Mouse (Mus musculus) heart, postnatal 0 days (tissue): ENCODE measurements around the gene Zfp318.

Experiments used
- CTCF ChIP-seq: IDR thresholded peaks from 2 replicates; pipeline ENCODE4 v1.5.1; 2016; ENCODE audit warnings: antibody characterized with exemption, control low read depth, low read depth
- EP300 ChIP-seq: IDR thresholded peaks from 2 replicates; pipeline ENCODE4 v1.6.1; 2016; ENCODE audit warnings: antibody characterized with exemption, low read depth

DNA sequence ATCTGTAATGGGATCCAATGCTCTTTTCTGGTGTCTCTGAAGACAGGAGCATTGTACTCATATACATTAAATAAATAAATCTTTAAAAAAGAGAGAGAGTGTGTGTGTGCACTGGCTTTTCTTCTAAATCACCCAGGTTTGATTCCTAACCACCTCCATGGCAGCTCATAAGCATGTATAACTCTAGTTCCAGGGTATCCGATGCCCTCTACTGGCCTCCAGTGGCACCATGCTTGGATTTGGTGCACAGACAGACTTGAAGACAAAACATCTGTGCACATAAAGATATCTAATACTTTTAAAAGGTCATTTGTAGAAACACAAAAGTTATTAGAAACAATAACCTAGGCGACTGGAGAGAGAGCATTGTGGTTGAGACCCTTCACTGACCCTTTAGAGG is 9.5 kb downstream of the Zfp318 start:
- TF ChIP-seq CTCF (peak; percentile 80), EP300 (no peak)
